21 mouse cellular contexts compared by ENCODE assay signal in the genomic region with DNA sequence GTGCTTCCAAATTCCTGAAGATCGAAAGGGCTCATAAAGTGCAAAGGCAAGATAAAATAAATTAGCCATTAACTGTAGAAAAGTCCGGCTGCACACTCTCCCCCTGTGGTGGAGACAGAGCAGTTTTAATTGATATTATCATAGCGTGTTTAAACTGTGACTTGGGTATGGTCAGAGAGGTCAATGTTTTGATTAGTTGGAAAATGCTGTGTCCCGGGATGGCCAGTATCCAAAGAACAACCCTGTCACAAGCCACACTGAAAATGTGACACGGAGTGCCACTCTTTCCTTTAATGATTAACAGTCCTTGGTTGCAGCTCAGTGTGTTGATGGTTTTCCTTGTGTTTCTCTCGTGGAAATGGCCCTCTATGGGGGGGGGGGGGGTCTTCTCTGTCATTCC. TPM values are rescaled to one million over a fixed set of nuclear protein-coding genes. Genes with fewer than 3 reads are reported as not detected.
DNase-seq lines count a peak whose midpoint lies in the region; ATAC-seq lines count a peak whose summit lies in the region.
"Had no signal": no experiment of that assay in that cellular context is flagged by ENCODE, and none has a peak within 500 bp of the region (broad histone marks: within the 10 kb centered on the region; RNA-seq: fewer than 3 reads in every experiment).

No protein-coding gene starts in this region.

- H3K27me3 ChIP-seq in kidney, embryonic 14.5 days (ENCODE audit: control insufficient read depth, insufficient read depth, low read length) = no peaks in the 10 kb centered on the region
- H3K27me3 ChIP-seq in embryonic facial prominence, embryonic 15.5 days = peaks cover 11% of the 10 kb centered on the region
- H3K27me3 ChIP-seq: CH12.LX had no signal

- no peak overlapping the region for H3K4me2 ChIP-seq in kidney, embryonic 14.5 days (replicated peaks; ENCODE audit: low read depth, low read length)
- H3K4me2 ChIP-seq in embryonic facial prominence, embryonic 15.5 days (replicated peaks) = peak overlapping the region; percentile 89; the same call in 1 of the 2 replicates

- no peaks in the 10 kb centered on the region for H3K9me3 ChIP-seq in kidney, embryonic 14.5 days (ENCODE audit: control insufficient read depth, low read length)
- no peaks in the 10 kb centered on the region for H3K9me3 ChIP-seq in embryonic facial prominence, embryonic 15.5 days (replicated peaks)
- H3K9me3 ChIP-seq: hindbrain, embryonic 12.5 days; midbrain, embryonic 10.5 days had no signal

- DNase-seq in kidney, adult 11 months = peak; percentile 76
- peak; percentile 63 to 80 for DNase-seq in kidney, adult 8-10 months
- DNase-seq in kidney, postnatal 25 days = peak; percentile 56 to 73
- DNase-seq in ovary, postnatal 14 days (ENCODE audit: low spot score) = no peak
- DNase-seq in cerebellum, adult 9-10 months = no peak
- DNase-seq in lung, postnatal 14 days = no peak
- DNase-seq: adrenal gland, postnatal 36 days; cerebellum, adult 18-20 months; cerebellum, postnatal 36 days; gastrocnemius, postnatal 36 days; heart, postnatal 10 days; lung, embryonic 14.5 days had no signal

- H3K27ac ChIP-seq in kidney, embryonic 14.5 days (ENCODE audit: low read depth, low read length) = no peak overlapping the region
- H3K27ac ChIP-seq in embryonic facial prominence, embryonic 15.5 days (replicated peaks) = no peak overlapping the region
- H3K27ac ChIP-seq: hindbrain, embryonic 12.5 days; macrophage; midbrain, embryonic 10.5 days; stomach, postnatal 0 days had no signal

- WGBS in kidney, embryonic 14.5 days = 24% methylated on average over 6 of the region's 6 CpGs
- 61% methylated on average over 6 of the region's 6 CpGs for WGBS in embryonic facial prominence, embryonic 15.5 days

- 0 out of 2 replicates have a peak, but pooled peaks cover 4% of the 10 kb centered on the region for H3K4me1 ChIP-seq in kidney, embryonic 14.5 days (ENCODE audit: control insufficient read depth, insufficient read depth, low read length)
- 0 out of 2 replicates have a peak, but pooled peaks cover 17% of the 10 kb centered on the region for H3K4me1 ChIP-seq in embryonic facial prominence, embryonic 15.5 days

- ATAC-seq in kidney, embryonic 14.5 days (ENCODE audit: low FRiP score, low TSS enrichment) = no peak
- ATAC-seq in embryonic facial prominence, embryonic 15.5 days (ENCODE audit: insufficient number of reproducible peaks, low FRiP score, low TSS enrichment, low read depth) = no peak
- ATAC-seq: forebrain, embryonic 14.5 days had no signal

- H3K4me3 ChIP-seq in kidney, embryonic 14.5 days (ENCODE audit: low read length) = no peak overlapping the region
- H3K4me3 ChIP-seq in embryonic facial prominence, embryonic 15.5 days (replicated peaks) = peak overlapping the region; percentile 51; the same call in 1 of the 2 replicates
- H3K4me3 ChIP-seq: erythroblast, embryonic 14.5 days had no signal

- H3K9ac ChIP-seq in kidney, embryonic 14.5 days (ENCODE audit: low read depth, low read length) = no peak overlapping the region
- H3K9ac ChIP-seq in embryonic facial prominence, embryonic 15.5 days = no peak overlapping the region
- H3K9ac ChIP-seq: hindbrain, embryonic 12.5 days had no signal

- no peaks in the 10 kb centered on the region for H3K36me3 ChIP-seq in kidney, embryonic 14.5 days (ENCODE audit: control insufficient read depth, insufficient read depth, low read length)
- H3K36me3 ChIP-seq in embryonic facial prominence, embryonic 15.5 days = no peaks in the 10 kb centered on the region
- H3K36me3 ChIP-seq: hindbrain, embryonic 12.5 days; midbrain, embryonic 10.5 days had no signal

RNA-seq across cellular contexts. Expression of a gene that starts 0.9 kb away (rescaled TPM):
- 4.4 and 6.1 TPM in 2 replicates for polyA plus RNA-seq in kidney, embryonic 14.5 days (2014; fragmentation: Nextera tagmentation; extraction: Ambion mirVana)
- polyA plus RNA-seq in embryonic facial prominence, embryonic 15.5 days (2015; fragmentation: Nextera tagmentation; extraction: Ambion mirVana) = 13.1 and 16.8 TPM in 2 replicates
- polyA plus RNA-seq: erythroblast, embryonic 14.5 days; macrophage had no signal

Comparison
In these comparisons a context has a peak if more than half of its experiments do, and no peak if none do; other contexts are left out.
1. DNase-seq: peak in kidney, adult 11 months (single experiment), kidney, adult 8-10 months (2 of 2) and kidney, postnatal 25 days (2 of 2); none in ovary, postnatal 14 days (single experiment), cerebellum, adult 9-10 months (single experiment) and lung, postnatal 14 days (single experiment).